Mouse (Mus musculus) thymus, postnatal 36 days (tissue): ENCODE data around the gene Psmd6.

Source experiments
- DNase-seq, 2 experiments: peaks; one replicate each; pipeline ENCODE4 v3.0.0; 2022; ENCODE audit warnings: mixed read lengths in 2 of 2

Gene Psmd6

GRCm38 (mm10) chr14:14064486-14065141, 56.2 kb downstream of the Psmd6 start:
- no peak for DNase-seq

GRCm38 (mm10) chr14:14063382-14063781, 57.4 kb downstream of the Psmd6 start:
- no peak for DNase-seq

GRCm38 (mm10) chr14:14062531-14063245, 58.1 kb downstream of the Psmd6 start:
- DNase-seq = no peak
